Mouse (Mus musculus): ENCODE results near the gene 4933414I15Rik. TPM values are rescaled to one million over a fixed set of nuclear protein-coding genes. Genes with fewer than 3 reads are reported as not detected.

Gene 4933414I15Rik
- polyA plus RNA-seq (2016; fragmentation: Nextera tagmentation; extraction: Ambion mirVana): not detected in 2 replicates

GRCm38 (mm10) chr11:50943506-50943905 is at the start of gene 4933414I15Rik:
Gene 4933414I15Rik, minus strand, starts transcription at chr11:50943765.
- H3K4me3 ChIP-seq: no peak within 1 kb of the TSS
- no peak within 1 kb of the TSS for H3K27ac ChIP-seq
- H3K36me3 ChIP-seq (replicated peaks): no peaks in the 10 kb centered on the region
- no peaks in the 10 kb centered on the region for H3K9me3 ChIP-seq
- WGBS: 80% methylated on average over 14 of the region's 14 CpGs
- no peak for DNase-seq (ENCODE audit: extremely low spot score, low spot score)
- no peaks in the 10 kb centered on the region for H3K27me3 ChIP-seq (ENCODE audit: poor library complexity, severe bottlenecking)
- H3K4me1 ChIP-seq: no peaks in the 10 kb centered on the region

- 66% methylated on average over 5 of the region's 5 CpGs for WGBS
- H3K9me3 ChIP-seq: no peaks in the 10 kb centered on the region
- no peaks in the 10 kb centered on the region for H3K27me3 ChIP-seq (ENCODE audit: poor library complexity, severe bottlenecking)
- H3K36me3 ChIP-seq (replicated peaks): no peaks in the 10 kb centered on the region
- no peaks in the 10 kb centered on the region for H3K4me1 ChIP-seq
- H3K27ac ChIP-seq: no peak within 1 kb of the TSS
- DNase-seq (ENCODE audit: extremely low spot score, low spot score): no peak
- H3K4me3 ChIP-seq: no peak within 1 kb of the TSS
These were observed 38.1 kb upstream of the 4933414I15Rik start, which contains the start of gene Olfr1377 for GRCm38 (mm10) chr11:50981667-50982066. Gene Olfr1377, plus strand, starts transcription at chr11:50981967.

- H3K27ac ChIP-seq: no peak overlapping the region
- no peaks in the 10 kb centered on the region for H3K27me3 ChIP-seq (ENCODE audit: poor library complexity, severe bottlenecking)
- WGBS: 67% methylated on average over 4 of the region's 4 CpGs
- H3K4me1 ChIP-seq: no peaks in the 10 kb centered on the region
- no peaks in the 10 kb centered on the region for H3K9me3 ChIP-seq
- DNase-seq (ENCODE audit: extremely low spot score, low spot score): no peak
- no peak overlapping the region for H3K4me3 ChIP-seq
- no peaks in the 10 kb centered on the region for H3K36me3 ChIP-seq (replicated peaks)
These were observed 33.7 kb upstream of the 4933414I15Rik start for GRCm38 (mm10) chr11:50977216-50977615.

GRCm38 (mm10) chr11:50966230-50966629 is 22.7 kb upstream of the 4933414I15Rik start, which contains the start of gene Olfr1378:
Gene Olfr1378, plus strand, starts transcription at chr11:50966530.
- DNase-seq (ENCODE audit: extremely low spot score, low spot score): no peak
- no peaks in the 10 kb centered on the region for H3K36me3 ChIP-seq (replicated peaks)
- no peaks in the 10 kb centered on the region for H3K4me1 ChIP-seq
- no peak within 1 kb of the TSS for H3K27ac ChIP-seq
- H3K9me3 ChIP-seq: no peaks in the 10 kb centered on the region
- H3K4me3 ChIP-seq: no peak within 1 kb of the TSS
- 93% methylated on average over 11 of the region's 11 CpGs for WGBS
- H3K27me3 ChIP-seq (ENCODE audit: poor library complexity, severe bottlenecking): no peaks in the 10 kb centered on the region

- WGBS: 94% methylated on average over 2 of the region's 2 CpGs
These were observed 21.3 kb upstream of the 4933414I15Rik start for GRCm38 (mm10) chr11:50964886-50965285.

GRCm38 (mm10) chr11:50953665-50954064 is 10.1 kb upstream of the 4933414I15Rik start, which contains the start of gene Prop1:
Gene Prop1, minus strand, starts transcription at chr11:50953765.
- Histone ChIP-seq H3K36me3 (replicated peaks) (no peaks in the 10 kb centered on the region), H3K4me3 (no peak within 1 kb of the TSS), H3K27ac (no peak within 1 kb of the TSS), H3K4me1 (no peaks in the 10 kb centered on the region), H3K27me3 (ENCODE audit: poor library complexity, severe bottlenecking) (peaks cover 4% of the 10 kb centered on the region; the same call in 1 of the 2 replicates), H3K9me3 (no peaks in the 10 kb centered on the region)
- 64% methylated on average over 6 of the region's 6 CpGs for WGBS
- DNase-seq (ENCODE audit: extremely low spot score, low spot score): no peak

More at GRCm38 (mm10) chr11:50964886-50965285, 21.3 kb upstream of the 4933414I15Rik start:
- Histone ChIP-seq H3K36me3 (replicated peaks) (no peaks in the 10 kb centered on the region), H3K27ac (no peak overlapping the region), H3K4me1 (no peaks in the 10 kb centered on the region), H3K9me3 (no peaks in the 10 kb centered on the region), H3K4me3 (no peak overlapping the region), H3K27me3 (ENCODE audit: poor library complexity, severe bottlenecking) (no peaks in the 10 kb centered on the region)
- DNase-seq (ENCODE audit: extremely low spot score, low spot score): no peak

GRCm38 (mm10) chr11:50952290-50952689 is 8.7 kb upstream of the 4933414I15Rik start:
- Histone ChIP-seq H3K27ac (no peak overlapping the region), H3K4me1 (no peaks in the 10 kb centered on the region), H3K36me3 (replicated peaks) (no peaks in the 10 kb centered on the region), H3K4me3 (no peak overlapping the region), H3K27me3 (ENCODE audit: poor library complexity, severe bottlenecking) (peaks cover 4% of the 10 kb centered on the region; the same call in 1 of the 2 replicates), H3K9me3 (no peaks in the 10 kb centered on the region)
- 82% methylated on average over 14 of the region's 14 CpGs for WGBS
- no peak for DNase-seq (ENCODE audit: extremely low spot score, low spot score)

GRCm38 (mm10) chr11:50942386-50942785 is 1.2 kb downstream of the 4933414I15Rik start:
- no peaks in the 10 kb centered on the region for H3K4me1 ChIP-seq
- H3K27ac ChIP-seq: no peak overlapping the region
- H3K27me3 ChIP-seq (ENCODE audit: poor library complexity, severe bottlenecking): no peaks in the 10 kb centered on the region
- H3K36me3 ChIP-seq (replicated peaks): no peaks in the 10 kb centered on the region
- 76% methylated on average over 12 of the region's 12 CpGs for WGBS
- H3K9me3 ChIP-seq: no peaks in the 10 kb centered on the region
- DNase-seq (ENCODE audit: extremely low spot score, low spot score): no peak
- H3K4me3 ChIP-seq: no peak overlapping the region

GRCm38 (mm10) chr11:50939621-50940366 is 3.8 kb downstream of the 4933414I15Rik start:
- H3K4me1 ChIP-seq: no peaks in the 10 kb centered on the region
- no peaks in the 10 kb centered on the region for H3K9me3 ChIP-seq
- peak; percentile 51 for DNase-seq (ENCODE audit: extremely low spot score, low spot score)
- no peaks in the 10 kb centered on the region for H3K36me3 ChIP-seq (replicated peaks)
- H3K27me3 ChIP-seq (ENCODE audit: poor library complexity, severe bottlenecking): no peaks in the 10 kb centered on the region
- WGBS: 39% methylated on average over 14 of the region's 14 CpGs
- H3K4me3 ChIP-seq: no peak overlapping the region
- H3K27ac ChIP-seq: no peak overlapping the region

GRCm38 (mm10) chr11:50938435-50938834 is 5.1 kb downstream of the 4933414I15Rik start:
- no peaks in the 10 kb centered on the region for H3K36me3 ChIP-seq (replicated peaks)
- H3K27ac ChIP-seq: no peak overlapping the region
- no peaks in the 10 kb centered on the region for H3K9me3 ChIP-seq
- H3K4me3 ChIP-seq: no peak overlapping the region
- WGBS: 85% methylated on average over 8 of the region's 8 CpGs
- no peak for DNase-seq (ENCODE audit: extremely low spot score, low spot score)
- no peaks in the 10 kb centered on the region for H3K4me1 ChIP-seq
- H3K27me3 ChIP-seq (ENCODE audit: poor library complexity, severe bottlenecking): no peaks in the 10 kb centered on the region

GRCm38 (mm10) chr11:50932040-50932439 is 11.5 kb downstream of the 4933414I15Rik start:
- WGBS: 100% methylated on average over 1 of the region's 1 CpGs
- peak overlapping the region; percentile 62 for H3K4me3 ChIP-seq
- no peak for DNase-seq (ENCODE audit: extremely low spot score, low spot score)

GRCm38 (mm10) chr11:50931451-50931866 is 12.1 kb downstream of the 4933414I15Rik start, which contains the start of gene Zfp354b:
Gene Zfp354b, minus strand, starts transcription at chr11:50931633.
- Histone ChIP-seq H3K9me3 (no peaks in the 10 kb centered on the region), H3K4me3 (peak within 1 kb of the TSS; percentile 62), H3K36me3 (replicated peaks) (no peaks in the 10 kb centered on the region), H3K4me1 (peaks cover 12% of the 10 kb centered on the region), H3K27me3 (ENCODE audit: poor library complexity, severe bottlenecking) (peaks cover 22% of the 10 kb centered on the region), H3K27ac (peak within 1 kb of the TSS; percentile 75)
- DNase-seq (ENCODE audit: extremely low spot score, low spot score): peak; percentile 91
- WGBS: under 1% methylated on average over 18 of the region's 18 CpGs

More at GRCm38 (mm10) chr11:50932040-50932439, 11.5 kb downstream of the 4933414I15Rik start:
- Histone ChIP-seq H3K9me3 (no peaks in the 10 kb centered on the region), H3K27ac (peak overlapping the region; percentile 75), H3K4me1 (peaks cover 12% of the 10 kb centered on the region), H3K36me3 (replicated peaks) (no peaks in the 10 kb centered on the region), H3K27me3 (ENCODE audit: poor library complexity, severe bottlenecking) (peaks cover 22% of the 10 kb centered on the region)

GRCm38 (mm10) chr11:50931021-50931420 is 12.5 kb downstream of the 4933414I15Rik start:
- peak overlapping the region; percentile 62 for H3K4me3 ChIP-seq
- WGBS: 3% methylated on average over 16 of the region's 16 CpGs
- peaks cover 12% of the 10 kb centered on the region for H3K4me1 ChIP-seq
- H3K27me3 ChIP-seq (ENCODE audit: poor library complexity, severe bottlenecking): peaks cover 22% of the 10 kb centered on the region
- H3K36me3 ChIP-seq (replicated peaks): no peaks in the 10 kb centered on the region
- H3K27ac ChIP-seq: peak overlapping the region; percentile 75
- no peaks in the 10 kb centered on the region for H3K9me3 ChIP-seq
- DNase-seq (ENCODE audit: extremely low spot score, low spot score): no peak
